Mouse (Mus musculus) CH12.LX (cell line): ENCODE measurements at regions not wholly inside any gene's neighbourhood (a gene's known extent, or its start where the extent isn't known, plus 50 kb on each side); places are given as distances from the start of the nearest gene placed in this dataset.

Experiments used
- CHD1 ChIP-seq: IDR thresholded peaks from 2 replicates; pipeline ENCODE4 v1.6.1; 2012; ENCODE audit warnings: low read depth, low read length, improper control_type of control experiment, inconsistent platforms
- CTCF ChIP-seq, 2 experiments: IDR thresholded peaks in 1 of 2; conservative IDR thresholded peaks in 1 of 2; 2 replicates each; pipeline ENCODE4 v1.5.1; 2011 to 2012; ENCODE audit warnings: low read depth in 2 of 2, low read length in 2 of 2, improper control_type of control experiment in 1 of 2, inconsistent platforms in 1 of 2, mild to moderate bottlenecking in 1 of 2, moderate library complexity in 1 of 2
- HCFC1 ChIP-seq: IDR thresholded peaks from 2 replicates; pipeline ENCODE4 v1.6.1; 2012; ENCODE audit warnings: low read depth, mild to moderate bottlenecking, inconsistent platforms, low read length, improper control_type of control experiment
- JUN ChIP-seq: IDR thresholded peaks from 2 replicates; pipeline ENCODE4 v1.6.1; 2011; ENCODE audit warnings: low read depth, mild to moderate bottlenecking, low read length, improper control_type of control experiment, moderate library complexity; ENCODE audit not compliant: insufficient read depth
- POLR2A ChIP-seq: IDR thresholded peaks from 2 replicates; pipeline ENCODE4 v1.6.1; 2011; ENCODE audit warnings: low read depth, mild to moderate bottlenecking, improper control_type of control experiment, low read length

DNA sequence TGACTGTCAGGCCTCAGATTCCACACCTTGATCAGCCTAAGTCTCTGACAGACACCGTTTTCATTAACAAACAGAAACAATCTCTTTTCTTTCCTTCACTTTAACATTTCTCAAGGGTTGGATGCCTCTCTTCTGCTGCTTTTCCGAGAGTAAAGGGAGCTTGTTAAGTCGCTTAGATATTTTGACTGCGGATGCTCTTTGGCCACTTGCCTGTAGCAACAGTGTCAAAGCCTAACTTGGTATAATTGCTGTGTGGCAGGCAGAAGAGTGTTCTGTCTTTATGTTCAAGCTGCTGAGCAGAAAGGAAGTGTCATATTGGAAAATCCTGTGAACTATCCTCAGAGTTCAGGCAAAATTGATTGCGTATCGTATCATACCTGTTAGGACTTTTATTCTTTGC, 112.3 kb upstream of the Zeb2 start:
- TF ChIP-seq CTCF (conservative IDR thresholded peaks at IDR 0.05 in 1 of 2, IDR thresholded peaks at IDR 0.05 in 1 of 2; ENCODE audit: low read depth in 2 of 2, low read length in 2 of 2) = no peak
- no peak for TF ChIP-seq HCFC1
- no peak for TF ChIP-seq POLR2A
- TF ChIP-seq JUN = no peak
- no peak for TF ChIP-seq CHD1
